Mouse (Mus musculus) layer of hippocampus, adult 8-10 months (tissue): Measurements from ENCODE around the gene Ccdc81. TPM values are rescaled to one million over a fixed set of nuclear protein-coding genes. Genes with fewer than 3 reads are reported as not detected.

ENCODE experiments used
- total RNA-seq, 4 experiments: library from RNA; stranded (reverse); gene quantifications; 2 replicates each; pipeline ENCODE4 v1.2.4; 2022

Gene Ccdc81
- total RNA-seq, 4 experiments from 2014 or later = 0.61 to 0.93 (median 0.74) TPM

Other genes starting within 250 kb of the Ccdc81 start
- gene Hikeshi, start 37.6 kb upstream of the Ccdc81 start, total RNA-seq = 100 to 1,000 TPM in 2 of 4 experiments, 10 to 100 TPM in 2; 76.4 to 119 (median 97.1) TPM
- 10 to 100 TPM; 28.4 to 37.7 (median 34.0) TPM for gene Eed, start 77.4 kb upstream of the Ccdc81 start, total RNA-seq
- gene Picalm, start 226.6 kb upstream of the Ccdc81 start, total RNA-seq = 100 to 1,000 TPM; 145 to 170 (median 165) TPM